Mouse (Mus musculus): ENCODE data around the gene Ctf1. TPM values are rescaled to one million over a fixed set of nuclear protein-coding genes. Genes with fewer than 3 reads are reported as not detected.

Ctf1 gene
- polyA plus RNA-seq, 1 experiment from 2014 or later, result 17.5 TPM

DNA sequence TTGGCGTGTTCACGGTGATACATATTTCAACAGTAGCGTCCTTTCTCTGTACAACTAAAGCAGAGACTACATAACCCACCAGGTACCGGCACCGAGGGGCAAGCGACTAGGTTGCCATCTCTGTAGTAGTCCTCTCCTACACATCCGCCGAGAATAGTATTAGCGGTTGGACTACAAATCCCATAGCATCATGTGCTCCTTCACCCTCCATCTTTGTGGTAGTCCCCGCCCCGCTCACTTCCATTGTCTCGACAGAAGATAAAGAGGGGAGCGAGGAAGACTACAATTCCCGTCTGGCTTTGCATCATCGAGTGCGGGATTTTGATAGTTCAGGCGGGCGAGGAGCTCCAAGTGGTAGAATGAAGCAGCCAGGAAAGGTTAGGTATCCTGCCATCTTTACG, 32.7 kb downstream of the Ctf1 start:
- ATAC-seq (ENCODE audit: low FRiP score, low TSS enrichment), result peak; percentile 80
- WGBS, result 0% methylated on average over 19 of the region's 19 CpGs
- H3K27me3 ChIP-seq (ENCODE audit: control insufficient read depth, insufficient read depth, low read length), result no peaks in the 10 kb centered on the region
- peaks cover 8% of the 10 kb centered on the region for H3K4me1 ChIP-seq (ENCODE audit: control insufficient read depth, insufficient read depth, low read length)
- H3K27ac ChIP-seq (ENCODE audit: low read depth, low read length), result peak overlapping the region; percentile 97
- no peaks in the 10 kb centered on the region for H3K9me3 ChIP-seq (ENCODE audit: control insufficient read depth, low read length)
- H3K4me3 ChIP-seq (ENCODE audit: low read length), result peak overlapping the region; percentile 91
- peak overlapping the region; percentile 92 for H3K9ac ChIP-seq (ENCODE audit: low read depth, low read length)
- peak overlapping the region; percentile 73 for H3K4me2 ChIP-seq (replicated peaks; ENCODE audit: low read depth, low read length)
- H3K36me3 ChIP-seq (ENCODE audit: control insufficient read depth, insufficient read depth, low read length), result peaks cover 23% of the 10 kb centered on the region

- H3K4me2 ChIP-seq (replicated peaks; ENCODE audit: low read depth, low read length), result peak overlapping the region; percentile 73
- H3K9me3 ChIP-seq (ENCODE audit: control insufficient read depth, low read length), result no peaks in the 10 kb centered on the region
- peak overlapping the region; percentile 91 for H3K4me3 ChIP-seq (ENCODE audit: low read length)
- peak; percentile 87 for ATAC-seq (ENCODE audit: low FRiP score, low TSS enrichment)
- peak overlapping the region; percentile 92 for H3K9ac ChIP-seq (ENCODE audit: low read depth, low read length)
- H3K27ac ChIP-seq (ENCODE audit: low read depth, low read length), result peak overlapping the region; percentile 97
- H3K4me1 ChIP-seq (ENCODE audit: control insufficient read depth, insufficient read depth, low read length), result peaks cover 8% of the 10 kb centered on the region
- no peaks in the 10 kb centered on the region for H3K27me3 ChIP-seq (ENCODE audit: control insufficient read depth, insufficient read depth, low read length)
- under 1% methylated on average over 36 of the region's 39 CpGs for WGBS
- H3K36me3 ChIP-seq (ENCODE audit: control insufficient read depth, insufficient read depth, low read length), result peaks cover 30% of the 10 kb centered on the region
Measured at GRCm38 (mm10) chr7:127745652-127746493, 33.3 kb downstream of the Ctf1 start.

- Histone ChIP-seq H3K4me2 (replicated peaks; ENCODE audit: low read depth, low read length) (peak overlapping the region; percentile 73), H3K4me1 (ENCODE audit: control insufficient read depth, insufficient read depth, low read length) (peaks cover 8% of the 10 kb centered on the region), H3K27me3 (ENCODE audit: control insufficient read depth, insufficient read depth, low read length) (no peaks in the 10 kb centered on the region), H3K9me3 (ENCODE audit: control insufficient read depth, low read length) (no peaks in the 10 kb centered on the region), H3K9ac (ENCODE audit: low read depth, low read length) (peak overlapping the region; percentile 92), H3K4me3 (ENCODE audit: low read length) (peak overlapping the region; percentile 91), H3K36me3 (ENCODE audit: control insufficient read depth, insufficient read depth, low read length) (peaks cover 39% of the 10 kb centered on the region), H3K27ac (ENCODE audit: low read depth, low read length) (peak overlapping the region; percentile 97)
- WGBS, result under 1% methylated on average over 37 of the region's 62 CpGs
- peak; percentile 24 for ATAC-seq (ENCODE audit: low FRiP score, low TSS enrichment)
Measured at GRCm38 (mm10) chr7:127746494-127747491, 34.3 kb downstream of the Ctf1 start.

- Histone ChIP-seq H3K36me3 (ENCODE audit: control insufficient read depth, insufficient read depth, low read length) (peaks cover 48% of the 10 kb centered on the region), H3K9ac (ENCODE audit: low read depth, low read length) (peak overlapping the region; percentile 92)
- WGBS, result 26% methylated on average over 6 of the region's 6 CpGs
Measured at GRCm38 (mm10) chr7:127747559-127748234, 35.2 kb downstream of the Ctf1 start.

DNA sequence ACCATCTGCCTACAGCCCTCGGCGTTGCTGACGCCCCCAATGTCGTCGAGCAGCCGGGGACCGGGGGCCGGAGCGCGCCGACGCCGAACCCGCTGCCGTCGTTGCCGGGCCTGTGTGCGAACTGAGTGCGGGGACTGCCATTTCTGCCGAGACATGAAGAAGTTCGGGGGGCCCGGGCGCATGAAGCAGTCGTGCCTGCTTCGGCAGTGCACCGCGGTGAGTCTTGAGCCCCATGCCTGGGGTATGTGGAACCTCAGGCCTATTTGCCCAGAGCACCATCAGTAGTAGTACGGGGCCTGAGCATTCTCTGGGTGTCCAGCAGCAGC, 35.7 kb downstream of the Ctf1 start:
- Histone ChIP-seq H3K4me2 (replicated peaks; ENCODE audit: low read depth, low read length) (peak overlapping the region; percentile 73), H3K4me1 (ENCODE audit: control insufficient read depth, insufficient read depth, low read length) (peaks cover 15% of the 10 kb centered on the region), H3K36me3 (ENCODE audit: control insufficient read depth, insufficient read depth, low read length) (peaks cover 53% of the 10 kb centered on the region), H3K9ac (ENCODE audit: low read depth, low read length) (peak overlapping the region; percentile 37; the same call in 1 of the 2 replicates), H3K4me3 (ENCODE audit: low read length) (peak overlapping the region; percentile 91), H3K27me3 (ENCODE audit: control insufficient read depth, insufficient read depth, low read length) (no peaks in the 10 kb centered on the region), H3K27ac (ENCODE audit: low read depth, low read length) (no peak overlapping the region), H3K9me3 (ENCODE audit: control insufficient read depth, low read length) (no peaks in the 10 kb centered on the region)
- ATAC-seq (ENCODE audit: low FRiP score, low TSS enrichment), result no peak
- 92% methylated on average over 28 of the region's 28 CpGs for WGBS

More at GRCm38 (mm10) chr7:127747559-127748234, 35.2 kb downstream of the Ctf1 start:
- Histone ChIP-seq H3K4me3 (ENCODE audit: low read length) (peak overlapping the region; percentile 91), H3K9me3 (ENCODE audit: control insufficient read depth, low read length) (no peaks in the 10 kb centered on the region), H3K27me3 (ENCODE audit: control insufficient read depth, insufficient read depth, low read length) (no peaks in the 10 kb centered on the region), H3K4me1 (ENCODE audit: control insufficient read depth, insufficient read depth, low read length) (peaks cover 11% of the 10 kb centered on the region), H3K4me2 (replicated peaks; ENCODE audit: low read depth, low read length) (peak overlapping the region; percentile 73), H3K27ac (ENCODE audit: low read depth, low read length) (peak overlapping the region; percentile 97)
- no peak for ATAC-seq (ENCODE audit: low FRiP score, low TSS enrichment)

DNA sequence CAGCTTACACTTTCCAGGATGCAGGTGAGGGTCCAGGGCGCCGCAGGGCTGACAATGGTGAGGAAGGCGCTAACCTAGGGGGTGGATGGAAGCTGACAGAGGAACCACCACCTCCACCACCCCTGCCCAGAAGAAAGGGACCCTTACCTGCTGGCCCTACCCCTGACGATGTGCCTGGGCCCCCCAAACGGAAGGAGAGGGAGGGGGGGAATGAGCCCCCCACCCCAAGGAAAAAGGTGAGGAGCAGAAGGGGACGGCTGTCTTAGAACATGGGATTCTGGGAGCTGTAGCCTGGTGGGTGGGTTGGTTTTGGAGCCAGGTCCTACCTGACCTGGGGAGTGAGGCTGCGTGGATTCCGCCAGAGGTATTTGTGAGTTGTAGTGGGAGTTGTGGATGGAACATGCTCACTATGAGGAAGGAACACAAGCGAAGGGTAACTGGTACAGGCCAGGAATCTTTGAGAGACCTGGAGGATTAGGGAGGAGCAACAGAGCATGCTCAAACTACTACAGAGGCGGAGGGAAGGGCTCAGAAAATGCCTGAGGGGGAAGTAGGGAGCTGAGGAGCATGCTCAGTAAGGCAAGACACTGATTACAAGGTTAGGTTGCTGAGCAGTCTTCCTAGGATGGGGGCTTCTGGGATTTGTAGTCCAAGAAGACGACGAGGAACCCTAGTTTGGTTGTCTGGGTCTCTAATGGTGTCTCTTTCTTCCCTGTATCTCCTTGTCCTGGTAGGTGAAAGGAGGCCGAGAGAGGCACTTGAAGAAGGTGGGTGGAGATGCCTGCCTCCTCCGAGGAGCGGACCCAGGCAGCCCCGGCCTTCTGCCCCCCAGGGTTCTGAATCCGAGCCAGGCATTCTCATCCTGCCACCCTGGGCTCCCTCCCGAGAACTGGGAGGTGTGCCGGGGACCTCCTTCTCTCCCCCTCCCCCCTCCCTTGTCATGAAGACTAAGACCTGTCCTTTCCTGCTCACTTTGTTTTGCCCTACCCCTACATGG, 37.9 kb downstream of the Ctf1 start:
- H3K4me1 ChIP-seq (ENCODE audit: control insufficient read depth, insufficient read depth, low read length), result peaks cover 16% of the 10 kb centered on the region
- H3K36me3 ChIP-seq (ENCODE audit: control insufficient read depth, insufficient read depth, low read length), result peaks cover 75% of the 10 kb centered on the region
- H3K9ac ChIP-seq (ENCODE audit: low read depth, low read length), result no peak overlapping the region
- ATAC-seq (ENCODE audit: low FRiP score, low TSS enrichment), result no peak
- no peak overlapping the region for H3K4me3 ChIP-seq (ENCODE audit: low read length)
- no peaks in the 10 kb centered on the region for H3K27me3 ChIP-seq (ENCODE audit: control insufficient read depth, insufficient read depth, low read length)
- H3K4me2 ChIP-seq (replicated peaks; ENCODE audit: low read depth, low read length), result no peak overlapping the region
- H3K27ac ChIP-seq (ENCODE audit: low read depth, low read length), result no peak overlapping the region
- 89% methylated on average over 19 of the region's 19 CpGs for WGBS
- H3K9me3 ChIP-seq (ENCODE audit: control insufficient read depth, low read length), result no peaks in the 10 kb centered on the region

DNA sequence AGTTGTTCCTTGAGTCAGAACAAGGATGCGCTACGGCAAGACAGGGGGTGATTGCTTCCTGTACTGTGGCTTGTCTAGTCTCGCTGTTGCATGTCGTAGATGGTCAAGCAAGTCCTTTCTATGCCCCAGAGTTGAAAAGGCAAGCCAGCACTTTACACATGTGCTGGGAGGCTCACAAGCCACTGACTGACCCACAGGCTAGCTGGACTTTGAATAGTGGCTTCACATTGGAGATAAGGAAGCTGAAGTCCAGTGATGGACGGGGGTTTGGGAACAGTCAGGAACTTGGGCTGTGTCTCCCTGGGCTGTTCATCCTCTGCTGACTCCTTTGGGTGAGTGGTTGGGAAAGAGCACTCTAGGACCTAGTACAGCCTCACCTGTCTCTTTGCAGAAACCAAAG, 39.1 kb downstream of the Ctf1 start:
- WGBS, result 95% methylated on average over 5 of the region's 5 CpGs
- H3K27me3 ChIP-seq (ENCODE audit: control insufficient read depth, insufficient read depth, low read length), result no peaks in the 10 kb centered on the region
- no peak overlapping the region for H3K27ac ChIP-seq (ENCODE audit: low read depth, low read length)
- peaks cover 16% of the 10 kb centered on the region for H3K4me1 ChIP-seq (ENCODE audit: control insufficient read depth, insufficient read depth, low read length)
- no peak overlapping the region for H3K9ac ChIP-seq (ENCODE audit: low read depth, low read length)
- H3K4me2 ChIP-seq (replicated peaks; ENCODE audit: low read depth, low read length), result no peak overlapping the region
- H3K36me3 ChIP-seq (ENCODE audit: control insufficient read depth, insufficient read depth, low read length), result peaks cover 87% of the 10 kb centered on the region
- no peak for ATAC-seq (ENCODE audit: low FRiP score, low TSS enrichment)
- H3K9me3 ChIP-seq (ENCODE audit: control insufficient read depth, low read length), result no peaks in the 10 kb centered on the region
- no peak overlapping the region for H3K4me3 ChIP-seq (ENCODE audit: low read length)

GRCm38 (mm10) chr7:127752069-127752468, 39.5 kb downstream of the Ctf1 start:
- no peak overlapping the region for H3K9ac ChIP-seq (ENCODE audit: low read depth, low read length)
- 93% methylated on average over 27 of the region's 27 CpGs for WGBS

More at GRCm38 (mm10) chr7:127752069-127752468, 39.5 kb downstream of the Ctf1 start:
- peaks cover 16% of the 10 kb centered on the region for H3K4me1 ChIP-seq (ENCODE audit: control insufficient read depth, insufficient read depth, low read length)
- H3K27ac ChIP-seq (ENCODE audit: low read depth, low read length), result no peak overlapping the region
- H3K4me3 ChIP-seq (ENCODE audit: low read length), result no peak overlapping the region
- ATAC-seq (ENCODE audit: low FRiP score, low TSS enrichment), result no peak
- no peak overlapping the region for H3K4me2 ChIP-seq (replicated peaks; ENCODE audit: low read depth, low read length)
- H3K27me3 ChIP-seq (ENCODE audit: control insufficient read depth, insufficient read depth, low read length), result no peaks in the 10 kb centered on the region
- H3K9me3 ChIP-seq (ENCODE audit: control insufficient read depth, low read length), result no peaks in the 10 kb centered on the region
- H3K36me3 ChIP-seq (ENCODE audit: control insufficient read depth, insufficient read depth, low read length), result peaks cover 92% of the 10 kb centered on the region

Measured in kidney, embryonic 14.5 days (tissue).